Mouse (Mus musculus): ENCODE results near the gene Olfr616. TPM values are rescaled to one million over a fixed set of nuclear protein-coding genes. Genes with fewer than 3 reads are reported as not detected.
"Not testable (repeated sequence)": the region's sequence is repeated elsewhere in the genome, so short reads cannot be mapped to it uniquely, and the experiment has no call there.

The Olfr616 gene
- not detected in 2 replicates for polyA plus RNA-seq (2015; fragmentation: Nextera tagmentation; extraction: Ambion mirVana)

DNA sequence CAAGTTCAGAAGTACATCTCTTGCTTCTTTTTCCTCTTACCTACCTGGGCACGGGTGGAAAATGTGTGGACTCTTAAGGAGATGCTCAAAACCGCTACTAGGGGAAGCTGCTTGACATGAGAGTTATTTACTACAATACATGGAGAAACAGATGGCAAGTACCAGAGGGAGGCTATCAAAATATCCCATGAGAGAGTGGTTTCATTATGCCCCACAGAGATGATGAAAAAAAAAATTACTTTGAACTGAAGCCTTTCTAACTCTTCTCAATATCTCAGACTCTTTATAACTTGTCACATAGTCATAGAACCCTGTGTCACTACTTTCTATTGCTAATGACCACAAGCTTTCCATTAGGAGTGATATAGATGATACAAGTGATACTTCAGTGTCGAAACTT, at the start of gene Olfr616:
TSS of gene Olfr616 (minus strand) at position 101 of the 400 bp plus-strand sequence.
- Histone ChIP-seq H3K9me3 (no peaks in the 10 kb centered on the region), H3K27ac (no peak within 1 kb of the TSS), H3K4me1 (no peaks in the 10 kb centered on the region), H3K4me3 (replicated peaks) (no peak within 1 kb of the TSS), H3K9ac (no peak within 1 kb of the TSS), H3K4me2 (no peak within 1 kb of the TSS), H3K36me3 (no peaks in the 10 kb centered on the region), H3K27me3 (replicated peaks) (no peaks in the 10 kb centered on the region)
- no peak for ATAC-seq (ENCODE audit: insufficient read depth, low FRiP score, low read depth)
- WGBS, result 87% methylated on average over 3 of the region's 3 CpGs

DNA sequence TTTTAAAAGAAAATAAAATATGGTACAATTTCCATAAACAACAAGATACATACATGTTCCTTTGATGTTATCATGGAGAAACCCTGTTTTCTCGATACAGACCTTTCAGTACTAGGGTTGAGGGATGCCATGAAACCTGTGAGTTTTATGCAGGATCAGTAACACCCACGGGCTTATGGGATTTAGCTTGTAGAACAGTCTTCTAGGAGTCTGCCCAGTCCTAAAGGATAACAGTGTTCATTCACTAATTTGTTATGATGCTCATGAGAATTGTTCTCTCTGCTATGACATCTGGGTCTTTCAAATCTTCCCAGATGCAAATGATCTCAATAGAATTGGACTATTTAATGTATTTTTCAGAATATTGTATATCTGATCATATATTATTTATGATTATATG, 43.5 kb upstream of the Olfr616 start, which contains the start of gene Olfr620:
TSS of gene Olfr620 (minus strand) at position 101 of the 400 bp plus-strand sequence.
- H3K4me3 ChIP-seq (replicated peaks), result no peak within 1 kb of the TSS
- H3K9me3 ChIP-seq, result no peaks in the 10 kb centered on the region
- H3K36me3 ChIP-seq, result no peaks in the 10 kb centered on the region
- H3K27ac ChIP-seq, result no peak within 1 kb of the TSS
- no peak within 1 kb of the TSS for H3K9ac ChIP-seq
- no peak for ATAC-seq (ENCODE audit: insufficient read depth, low FRiP score, low read depth)
- H3K4me2 ChIP-seq, result no peak within 1 kb of the TSS
- 67% methylated on average over 2 of the region's 2 CpGs for WGBS
- no peaks in the 10 kb centered on the region for H3K4me1 ChIP-seq
- H3K27me3 ChIP-seq (replicated peaks), result no peaks in the 10 kb centered on the region

DNA sequence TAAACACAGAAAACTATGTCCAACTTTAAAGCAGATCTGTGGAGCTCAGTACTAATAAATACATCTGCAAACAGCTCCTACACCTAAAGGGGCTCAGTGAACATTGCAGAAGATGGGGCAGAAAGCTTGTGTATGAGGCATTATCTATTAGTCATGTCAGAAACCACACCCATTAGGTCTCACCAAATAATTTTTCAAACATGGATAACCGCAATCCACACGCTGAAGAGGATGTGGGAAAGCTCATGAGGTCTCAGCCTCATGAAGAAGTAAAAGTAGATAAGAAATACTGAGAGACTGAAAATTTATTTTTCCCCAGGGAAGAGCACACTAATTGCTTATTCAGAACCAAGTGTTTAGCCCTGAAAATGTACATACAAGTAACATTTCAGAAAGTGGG, 38.5 kb upstream of the Olfr616 start:
- H3K27me3 ChIP-seq (replicated peaks), result no peaks in the 10 kb centered on the region
- H3K9ac ChIP-seq, result no peak overlapping the region
- H3K4me1 ChIP-seq, result no peaks in the 10 kb centered on the region
- no peak overlapping the region for H3K27ac ChIP-seq
- H3K9me3 ChIP-seq, result no peaks in the 10 kb centered on the region
- H3K36me3 ChIP-seq, result no peaks in the 10 kb centered on the region
- H3K4me2 ChIP-seq, result no peak overlapping the region
- WGBS, result 74% methylated on average over 2 of the region's 2 CpGs
- ATAC-seq (ENCODE audit: insufficient read depth, low FRiP score, low read depth), result no peak
- H3K4me3 ChIP-seq (replicated peaks), result no peak overlapping the region

DNA sequence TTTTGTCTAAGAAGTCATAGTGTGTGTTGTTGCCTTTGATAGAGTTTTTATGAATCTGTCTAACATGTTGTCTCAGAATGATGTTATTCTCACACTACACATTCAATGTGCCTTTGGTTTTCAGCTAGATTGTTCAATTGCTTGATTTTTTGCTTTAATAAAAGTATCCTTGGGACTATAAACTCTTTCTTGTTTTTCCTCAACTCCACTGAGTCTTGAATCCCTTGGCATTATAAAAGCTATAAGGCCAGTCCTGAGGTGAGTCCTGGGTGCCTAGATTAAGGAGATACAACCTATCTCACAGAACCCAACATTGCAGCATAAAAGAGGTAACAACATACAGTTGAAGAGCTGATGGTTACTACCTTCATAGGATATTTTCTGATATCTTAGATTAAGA, 31.3 kb upstream of the Olfr616 start, which contains the start of gene Olfr619:
TSS of gene Olfr619 (plus strand) at position 301 of the 400 bp plus-strand sequence.
- Histone ChIP-seq H3K9me3 (no peaks in the 10 kb centered on the region), H3K36me3 (no peaks in the 10 kb centered on the region), H3K9ac (no peak within 1 kb of the TSS), H3K27me3 (replicated peaks) (no peaks in the 10 kb centered on the region), H3K4me3 (replicated peaks) (no peak within 1 kb of the TSS), H3K4me1 (no peaks in the 10 kb centered on the region), H3K4me2 (no peak within 1 kb of the TSS), H3K27ac (no peak within 1 kb of the TSS)
- no peak for ATAC-seq (ENCODE audit: insufficient read depth, low FRiP score, low read depth)

DNA sequence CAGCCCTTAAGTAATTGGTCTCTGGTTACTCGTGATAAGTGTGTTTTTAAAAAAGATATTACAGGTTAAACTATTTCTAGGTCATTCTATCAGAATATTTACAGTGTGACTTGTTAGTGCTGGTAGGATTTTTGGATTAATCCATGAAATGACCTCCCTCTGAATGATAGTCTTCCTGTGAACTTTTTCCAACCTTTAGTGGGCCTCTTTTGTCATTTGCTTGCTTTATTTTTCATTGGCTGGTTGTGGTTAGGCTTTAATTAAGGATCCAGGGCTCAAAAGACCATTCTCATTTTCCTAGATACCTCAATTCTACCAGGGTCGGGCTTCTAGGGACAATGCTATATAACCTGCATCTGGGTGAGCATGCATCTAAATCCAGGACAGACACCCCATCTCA, 20.9 kb upstream of the Olfr616 start, which contains the start of gene Olfr618:
TSS of gene Olfr618 (plus strand) at position 301 of the 400 bp plus-strand sequence.
- Histone ChIP-seq H3K27me3 (replicated peaks) (no peaks in the 10 kb centered on the region), H3K4me2 (no peak within 1 kb of the TSS), H3K9me3 (no peaks in the 10 kb centered on the region), H3K36me3 (no peaks in the 10 kb centered on the region), H3K4me1 (no peaks in the 10 kb centered on the region), H3K4me3 (replicated peaks) (no peak within 1 kb of the TSS), H3K27ac (no peak within 1 kb of the TSS), H3K9ac (no peak within 1 kb of the TSS)
- WGBS, result 59% methylated on average over 2 of the region's 2 CpGs
- ATAC-seq (ENCODE audit: insufficient read depth, low FRiP score, low read depth), result no peak

DNA sequence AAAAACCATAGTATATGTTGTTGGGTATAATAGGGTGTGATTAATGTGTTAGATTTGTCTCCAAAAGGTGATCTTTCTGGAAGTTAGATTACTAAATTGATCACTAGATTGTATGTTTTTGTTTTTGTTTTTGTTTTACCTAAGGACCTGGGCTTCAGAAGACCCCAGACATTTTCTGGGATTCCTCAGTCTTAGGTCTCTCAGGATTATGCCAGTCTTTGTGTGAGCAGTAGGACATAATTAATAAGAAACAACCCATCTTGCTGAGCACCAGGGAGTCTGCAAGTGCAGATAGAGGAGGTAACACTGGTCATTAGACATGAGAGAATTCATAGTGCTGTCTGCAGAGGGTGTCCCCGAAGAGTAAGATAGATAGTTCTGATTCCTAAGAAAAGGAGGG, 3.8 kb upstream of the Olfr616 start, which contains the start of gene Olfr617:
TSS of gene Olfr617 (plus strand) at position 301 of the 400 bp plus-strand sequence.
- no peak within 1 kb of the TSS for H3K4me3 ChIP-seq (replicated peaks)
- 82% methylated on average over 1 of the region's 1 CpGs for WGBS
- no peak within 1 kb of the TSS for H3K27ac ChIP-seq
- no peak within 1 kb of the TSS for H3K4me2 ChIP-seq
- H3K9ac ChIP-seq, result no peak within 1 kb of the TSS
- H3K27me3 ChIP-seq (replicated peaks), result no peaks in the 10 kb centered on the region
- H3K36me3 ChIP-seq, result no peaks in the 10 kb centered on the region
- H3K9me3 ChIP-seq, result no peaks in the 10 kb centered on the region
- ATAC-seq (ENCODE audit: insufficient read depth, low FRiP score, low read depth), result no peak
- H3K4me1 ChIP-seq, result no peaks in the 10 kb centered on the region

DNA sequence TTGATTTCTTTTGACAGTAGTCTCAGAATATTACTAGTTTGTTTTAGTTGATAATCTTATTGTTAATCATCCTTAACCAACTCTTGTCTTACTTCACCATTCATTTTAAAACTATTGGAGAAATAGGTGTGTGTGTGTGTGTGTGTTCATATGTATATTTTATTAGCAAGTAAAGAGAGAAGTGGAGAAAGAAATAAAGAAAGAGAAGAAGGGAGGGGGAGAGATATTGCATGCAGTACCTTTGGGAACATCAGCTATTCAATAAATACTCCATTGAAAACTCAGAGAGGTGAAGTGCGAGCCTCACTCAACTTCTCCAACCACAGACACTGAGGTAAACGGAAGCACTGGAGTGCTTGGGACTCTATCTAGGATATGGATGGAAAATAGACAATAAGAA, 13.2 kb downstream of the Olfr616 start, which contains the start of gene Olfr615:
TSS of gene Olfr615 (plus strand) at position 301 of the 400 bp plus-strand sequence.
- Histone ChIP-seq H3K36me3 (no peaks in the 10 kb centered on the region), H3K9me3 (no peaks in the 10 kb centered on the region), H3K4me1 (no peaks in the 10 kb centered on the region), H3K4me2 (no peak within 1 kb of the TSS), H3K27ac (no peak within 1 kb of the TSS), H3K27me3 (replicated peaks) (no peaks in the 10 kb centered on the region), H3K4me3 (replicated peaks) (no peak within 1 kb of the TSS), H3K9ac (no peak within 1 kb of the TSS)
- no peak for ATAC-seq (ENCODE audit: insufficient read depth, low FRiP score, low read depth)
- 77% methylated on average over 2 of the region's 2 CpGs for WGBS

DNA sequence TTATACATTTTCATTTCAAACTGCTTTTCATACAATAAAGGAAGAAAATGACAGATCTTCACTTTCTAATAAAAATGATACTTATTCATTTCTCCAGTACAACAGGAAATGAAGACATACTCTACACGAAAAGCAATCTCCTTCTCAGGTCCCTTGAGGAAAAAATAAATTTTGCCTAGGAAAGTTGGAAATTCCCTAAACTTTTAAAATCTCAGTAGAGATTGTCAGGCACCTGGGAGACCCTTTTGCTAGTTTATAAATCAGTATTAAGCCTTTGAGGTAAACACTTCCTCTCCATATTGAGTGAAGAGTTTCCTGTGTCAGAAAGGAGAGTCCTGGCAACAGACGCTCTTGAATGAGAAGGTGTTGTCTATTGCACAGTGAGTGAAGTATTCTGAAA, 21.2 kb downstream of the Olfr616 start, which contains the start of gene Olfr613:
TSS of gene Olfr613 (plus strand) at position 301 of the 400 bp plus-strand sequence.
- no peak within 1 kb of the TSS for H3K9ac ChIP-seq
- H3K27me3 ChIP-seq (replicated peaks), result no peaks in the 10 kb centered on the region
- no peak within 1 kb of the TSS for H3K4me3 ChIP-seq (replicated peaks)
- no peak within 1 kb of the TSS for H3K27ac ChIP-seq
- H3K9me3 ChIP-seq, result no peaks in the 10 kb centered on the region
- H3K36me3 ChIP-seq, result no peaks in the 10 kb centered on the region
- no peak within 1 kb of the TSS for H3K4me2 ChIP-seq
- no peak for ATAC-seq (ENCODE audit: insufficient read depth, low FRiP score, low read depth)
- no peaks in the 10 kb centered on the region for H3K4me1 ChIP-seq
- 68% methylated on average over 2 of the region's 2 CpGs for WGBS

DNA sequence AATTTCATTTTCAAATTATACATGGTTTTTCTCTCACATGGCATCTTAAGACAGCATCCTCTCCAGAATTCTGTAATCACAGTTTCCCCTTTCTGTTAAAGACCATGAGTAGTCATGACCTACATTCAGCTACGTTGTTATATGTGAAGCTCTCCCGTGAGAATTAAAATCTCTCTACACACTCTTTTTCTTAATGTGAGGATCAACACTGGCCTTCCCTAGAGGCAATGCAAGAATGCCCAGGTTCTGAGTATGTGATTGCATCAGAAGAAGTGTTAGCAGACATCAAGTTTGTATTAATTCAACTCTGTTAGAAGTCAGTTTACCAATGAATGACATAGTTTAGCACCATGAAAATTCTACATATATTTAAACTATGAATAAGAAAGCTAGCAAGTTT, 26.3 kb downstream of the Olfr616 start, which contains the start of gene Olfr612:
TSS of gene Olfr612 (minus strand) at position 101 of the 400 bp plus-strand sequence.
- not testable (repeated sequence) for H3K4me3 ChIP-seq (replicated peaks); H3K36me3 ChIP-seq; H3K9me3 ChIP-seq; H3K9ac ChIP-seq; H3K4me1 ChIP-seq; H3K27ac ChIP-seq; H3K4me2 ChIP-seq; H3K27me3 ChIP-seq (replicated peaks); ATAC-seq (ENCODE audit: insufficient read depth, low FRiP score, low read depth)
- WGBS, result 85% methylated on average over 2 of the region's 2 CpGs

DNA sequence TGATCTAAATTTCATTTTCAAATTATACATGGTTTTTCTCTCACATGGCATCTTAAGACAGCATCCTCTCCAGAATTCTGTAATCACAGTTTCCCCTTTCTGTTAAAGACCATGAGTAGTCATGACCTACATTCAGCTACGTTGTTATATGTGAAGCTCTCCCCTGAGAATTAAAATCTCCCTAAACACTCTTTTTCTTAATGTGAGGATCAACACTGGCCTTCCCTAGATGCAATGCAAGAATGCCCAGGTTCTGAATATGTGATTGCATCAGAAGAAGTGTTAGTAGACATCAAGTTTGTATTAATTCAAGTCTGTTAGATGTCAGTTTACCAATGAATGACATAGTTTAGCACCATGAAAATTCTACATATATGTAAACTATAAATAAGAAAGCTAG, 48.2 kb downstream of the Olfr616 start, which contains the start of gene Olfr611:
TSS of gene Olfr611 (minus strand) at position 101 of the 400 bp plus-strand sequence.
- not testable (repeated sequence) for H3K27ac ChIP-seq; H3K36me3 ChIP-seq; H3K4me1 ChIP-seq; ATAC-seq (ENCODE audit: insufficient read depth, low FRiP score, low read depth); H3K4me3 ChIP-seq (replicated peaks); H3K9ac ChIP-seq; H3K27me3 ChIP-seq (replicated peaks); H3K4me2 ChIP-seq; H3K9me3 ChIP-seq
- WGBS, result 66% methylated on average over 1 of the region's 1 CpGs
